Mouse (Mus musculus): ENCODE data around the gene Dok5. TPM values are rescaled to one million over a fixed set of nuclear protein-coding genes. Genes with fewer than 3 reads are reported as not detected.

Gene Dok5
- polyA plus RNA-seq, 1 experiment from 2014 or later = not detected

DNA sequence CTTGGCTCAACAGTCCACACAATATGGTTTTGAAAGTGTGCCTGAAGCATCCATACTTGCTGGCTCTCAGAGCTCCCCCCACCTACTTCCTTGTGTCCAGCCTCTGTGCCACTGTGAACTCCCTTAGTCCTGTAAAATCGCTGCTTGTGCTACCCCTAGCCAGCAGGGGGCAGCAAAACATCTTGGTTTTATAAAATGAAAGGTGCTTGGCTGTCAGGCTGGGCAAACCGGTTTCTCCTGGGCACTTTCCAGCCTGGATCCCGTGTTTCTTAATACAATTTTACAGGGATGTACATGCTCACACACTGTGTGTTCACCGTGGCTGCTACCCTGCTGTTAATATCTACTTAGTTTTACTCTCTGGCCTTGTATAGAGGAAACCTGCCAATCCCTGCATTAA lies 145.9 kb downstream of the Dok5 start:
- WGBS (ENCODE audit: missing documents) = 3% methylated on average over 4 of the region's 4 CpGs
- Histone ChIP-seq H3K79me2 (ENCODE audit: inconsistent target) (no peaks in the 10 kb centered on the region), H3K36me3 (ENCODE audit: inconsistent target) (no peaks in the 10 kb centered on the region), H3K4me3 (ENCODE audit: inconsistent target) (no peak overlapping the region), H3K27ac (no peak overlapping the region)

DNA sequence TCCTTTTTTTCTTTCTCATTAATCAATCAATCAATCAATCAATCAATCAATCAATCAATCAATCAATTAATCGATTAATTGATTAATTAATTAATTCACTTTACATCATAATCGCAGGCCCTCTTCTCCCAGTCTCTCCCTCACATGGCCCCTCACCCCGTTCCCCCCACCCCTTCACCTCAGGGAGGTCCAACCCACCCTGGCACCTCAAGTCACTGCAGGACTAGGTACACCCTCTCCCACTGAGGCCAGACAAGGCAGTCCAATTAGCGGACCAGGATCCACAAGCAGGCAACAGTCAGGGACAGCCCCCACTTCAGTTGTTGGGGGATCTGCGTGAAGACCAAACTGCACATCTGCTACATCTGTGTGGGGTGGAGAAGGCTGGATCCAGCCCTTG lies 146.3 kb downstream of the Dok5 start:
- Histone ChIP-seq H3K27ac (no peak overlapping the region), H3K36me3 (ENCODE audit: inconsistent target) (no peaks in the 10 kb centered on the region), H3K4me3 (ENCODE audit: inconsistent target) (no peak overlapping the region), H3K79me2 (ENCODE audit: inconsistent target) (no peaks in the 10 kb centered on the region)
- 57% methylated on average over 4 of the region's 5 CpGs for WGBS (ENCODE audit: missing documents)

DNA sequence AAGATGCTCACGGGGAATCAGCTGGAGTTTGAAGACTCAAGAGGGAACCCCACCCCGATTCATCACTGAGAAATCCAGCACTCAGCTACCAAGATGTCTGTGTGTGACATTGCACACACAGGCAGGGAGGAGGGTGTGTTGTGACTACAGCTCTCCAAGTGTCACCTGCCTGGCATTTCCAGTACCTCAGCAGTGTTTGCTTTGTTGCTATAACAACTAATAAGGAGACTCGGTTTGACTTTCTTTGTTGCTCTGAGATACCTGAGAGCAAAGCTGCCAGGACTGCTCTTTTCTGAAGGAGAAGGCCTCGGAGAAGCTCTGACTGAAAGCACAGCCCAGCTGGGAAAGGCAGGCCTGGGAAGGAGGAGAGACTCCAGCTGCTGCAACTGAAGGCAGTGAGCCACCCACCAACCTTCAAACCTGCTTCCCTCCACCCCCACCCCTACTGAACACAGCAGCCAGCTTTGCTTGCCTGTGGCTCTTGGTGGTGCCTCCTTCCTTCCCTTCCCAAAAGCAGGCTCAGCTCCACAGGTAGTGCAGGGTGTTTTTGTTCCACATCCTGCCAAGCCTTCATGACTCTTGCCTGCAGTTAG lies 152.7 kb downstream of the Dok5 start:
- H3K79me2 ChIP-seq (ENCODE audit: inconsistent target) = no peaks in the 10 kb centered on the region
- no peak overlapping the region for H3K4me3 ChIP-seq (ENCODE audit: inconsistent target)
- H3K36me3 ChIP-seq (ENCODE audit: inconsistent target) = no peaks in the 10 kb centered on the region
- no peak overlapping the region for H3K27ac ChIP-seq
- 74% methylated on average over 4 of the region's 4 CpGs for WGBS (ENCODE audit: missing documents)

DNA sequence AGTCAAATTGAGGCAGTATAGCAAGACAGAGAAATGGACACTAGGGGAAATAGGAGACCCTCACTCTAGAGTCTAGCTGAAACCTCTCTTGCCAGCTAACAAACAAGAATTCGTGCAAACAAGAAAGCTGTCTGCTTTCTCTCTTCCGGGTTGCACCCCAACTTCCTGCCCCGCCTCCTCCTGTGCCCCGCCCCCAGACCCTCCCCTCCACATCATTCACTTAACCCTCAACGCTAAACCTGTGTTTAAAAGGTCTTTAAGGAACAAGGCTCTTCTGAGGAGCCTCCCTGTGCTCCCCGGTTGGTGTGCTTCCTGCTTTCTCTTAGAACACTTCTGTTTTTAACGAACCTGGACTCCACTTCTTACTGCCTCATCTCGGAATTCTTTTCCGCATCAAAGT lies 156.4 kb downstream of the Dok5 start:
- 28% methylated on average over 9 of the region's 9 CpGs for WGBS (ENCODE audit: missing documents)

DNA sequence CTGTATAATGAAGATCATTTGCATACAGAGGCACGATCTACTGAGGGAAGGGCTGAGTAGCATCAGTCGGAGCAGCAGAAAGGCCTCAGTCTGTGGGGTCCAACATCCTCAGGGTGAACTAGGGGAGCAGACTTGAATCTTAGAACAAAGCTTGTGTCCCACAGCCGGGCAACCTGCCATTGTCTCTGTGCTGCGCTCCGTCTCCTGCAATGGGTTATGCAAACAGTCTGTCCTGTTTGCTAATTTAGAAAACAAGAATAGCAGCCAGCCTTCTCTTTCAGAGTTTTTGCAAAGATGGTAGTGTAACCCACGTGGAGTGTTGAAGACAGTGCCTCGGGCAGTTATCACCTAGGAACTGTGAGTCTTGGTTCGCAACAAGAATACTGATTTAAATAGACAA lies 163.5 kb downstream of the Dok5 start:
- H3K27ac ChIP-seq = no peak overlapping the region
- 86% methylated on average over 6 of the region's 8 CpGs for WGBS (ENCODE audit: missing documents)

More for the DNA sequence above, 156.4 kb downstream of the Dok5 start:
- Histone ChIP-seq H3K36me3 (ENCODE audit: inconsistent target) (no peaks in the 10 kb centered on the region), H3K27ac (no peak overlapping the region), H3K4me3 (ENCODE audit: inconsistent target) (no peak overlapping the region), H3K79me2 (ENCODE audit: inconsistent target) (no peaks in the 10 kb centered on the region)

DNA sequence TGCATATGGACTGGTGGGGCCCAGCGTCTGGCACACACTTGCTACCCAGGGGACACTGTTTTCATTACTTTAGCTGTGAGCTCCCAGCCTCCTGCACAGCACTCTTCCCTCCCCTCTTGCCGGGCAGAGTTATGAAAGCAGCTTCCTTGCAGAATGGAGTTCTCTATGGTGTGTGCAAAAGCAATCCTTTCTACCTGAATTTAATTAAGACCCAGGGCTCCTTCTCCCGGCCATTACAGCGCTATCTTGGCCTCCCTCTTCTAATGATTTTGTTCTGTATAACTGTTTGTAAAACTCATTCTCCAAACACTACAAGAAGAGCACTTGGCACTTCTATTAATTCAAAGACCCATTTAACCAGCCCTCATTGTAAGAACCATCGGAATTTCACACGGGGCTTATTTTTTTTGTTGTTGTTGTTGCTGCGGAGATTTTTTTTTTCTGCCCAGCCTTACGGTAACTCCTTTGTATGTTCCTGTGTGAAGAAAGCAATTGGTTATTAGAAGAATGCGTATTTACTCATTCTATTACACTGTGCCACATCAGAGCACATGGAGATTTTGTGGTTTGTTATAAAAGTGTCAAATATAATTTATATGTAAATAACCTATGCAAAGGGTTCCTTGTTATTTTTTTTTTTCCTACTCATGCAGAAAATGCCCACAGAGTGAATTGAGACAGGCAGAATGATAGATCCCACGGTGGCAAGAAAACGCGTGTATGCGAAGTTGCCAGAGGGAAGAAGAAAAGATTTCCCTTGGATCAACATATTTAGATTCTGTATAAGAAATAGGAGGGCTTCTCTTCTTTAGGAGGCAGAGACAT lies 170.8 kb downstream of the Dok5 start:
- Histone ChIP-seq H3K4me3 (ENCODE audit: inconsistent target) (no peak overlapping the region), H3K79me2 (ENCODE audit: inconsistent target) (no peaks in the 10 kb centered on the region), H3K27ac (no peak overlapping the region), H3K36me3 (ENCODE audit: inconsistent target) (no peaks in the 10 kb centered on the region)
- WGBS (ENCODE audit: missing documents) = 83% methylated on average over 13 of the region's 13 CpGs

More for the DNA sequence above, 163.5 kb downstream of the Dok5 start:
- H3K79me2 ChIP-seq (ENCODE audit: inconsistent target) = no peaks in the 10 kb centered on the region
- H3K4me3 ChIP-seq (ENCODE audit: inconsistent target) = no peak overlapping the region
- H3K36me3 ChIP-seq (ENCODE audit: inconsistent target) = no peaks in the 10 kb centered on the region

GRCm38 (mm10) chr2:170903029-170903306 lies 171.4 kb downstream of the Dok5 start:
- H3K4me3 ChIP-seq (ENCODE audit: inconsistent target) = no peak overlapping the region
- H3K27ac ChIP-seq = no peak overlapping the region
- WGBS (ENCODE audit: missing documents) = 88% methylated on average over 7 of the region's 7 CpGs
- H3K36me3 ChIP-seq (ENCODE audit: inconsistent target) = no peaks in the 10 kb centered on the region
- H3K79me2 ChIP-seq (ENCODE audit: inconsistent target) = no peaks in the 10 kb centered on the region

GRCm38 (mm10) chr2:170903367-170903766 lies 171.8 kb downstream of the Dok5 start:
- Histone ChIP-seq H3K79me2 (ENCODE audit: inconsistent target) (no peaks in the 10 kb centered on the region), H3K4me3 (ENCODE audit: inconsistent target) (no peak overlapping the region), H3K36me3 (ENCODE audit: inconsistent target) (no peaks in the 10 kb centered on the region), H3K27ac (no peak overlapping the region)
- 91% methylated on average over 9 of the region's 9 CpGs for WGBS (ENCODE audit: missing documents)

- 56% methylated on average over 13 of the region's 13 CpGs for WGBS (ENCODE audit: missing documents)
- H3K79me2 ChIP-seq (ENCODE audit: inconsistent target) = no peaks in the 10 kb centered on the region
- no peak overlapping the region for H3K27ac ChIP-seq
- H3K36me3 ChIP-seq (ENCODE audit: inconsistent target) = no peaks in the 10 kb centered on the region
- H3K4me3 ChIP-seq (ENCODE audit: inconsistent target) = no peak overlapping the region
Observed at GRCm38 (mm10) chr2:170912589-170913223, 181.1 kb downstream of the Dok5 start.

DNA sequence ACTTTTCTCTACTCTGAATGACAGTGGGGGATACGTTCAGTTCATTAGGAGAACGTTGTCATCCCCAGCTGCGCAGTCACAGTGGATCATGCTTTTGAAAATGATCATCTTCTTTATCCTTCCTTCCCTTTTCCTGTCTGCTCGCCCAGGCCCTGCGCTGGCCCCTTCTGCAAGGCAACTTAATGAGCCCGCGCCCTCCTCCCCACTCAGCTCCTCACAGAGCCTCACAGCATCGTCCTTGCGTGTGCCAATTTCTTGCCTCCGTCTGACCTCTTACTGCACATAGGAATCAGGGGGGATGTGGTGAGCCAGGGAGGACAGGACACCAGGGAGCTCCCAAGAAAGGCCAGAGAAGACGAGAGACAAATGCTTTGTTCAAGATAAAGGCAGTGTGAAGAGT lies 182.3 kb downstream of the Dok5 start:
- no peak overlapping the region for H3K4me3 ChIP-seq (ENCODE audit: inconsistent target)
- 93% methylated on average over 11 of the region's 11 CpGs for WGBS (ENCODE audit: missing documents)

DNA sequence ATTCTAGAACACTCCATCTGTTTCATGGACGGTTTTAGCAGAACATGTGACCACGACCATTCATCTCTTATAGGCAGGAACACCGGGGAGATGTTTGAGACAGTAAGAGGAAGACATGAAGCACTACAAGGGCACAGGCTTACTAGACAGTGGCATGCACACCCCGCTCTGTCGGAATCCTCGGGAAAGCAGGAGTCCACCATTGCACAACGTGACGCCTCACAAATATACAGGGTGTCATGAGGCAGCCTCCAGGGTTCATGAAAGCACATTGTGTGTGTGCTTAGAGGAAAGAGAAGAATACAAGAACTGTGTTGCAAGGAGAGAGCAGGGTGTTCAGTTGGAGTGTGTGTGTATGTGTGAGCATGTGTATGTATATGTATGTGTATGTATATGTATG lies 184.0 kb downstream of the Dok5 start:
- Histone ChIP-seq H3K4me3 (ENCODE audit: inconsistent target) (no peak overlapping the region), H3K27ac (no peak overlapping the region), H3K36me3 (ENCODE audit: inconsistent target) (no peaks in the 10 kb centered on the region), H3K79me2 (ENCODE audit: inconsistent target) (no peaks in the 10 kb centered on the region)
- 86% methylated on average over 8 of the region's 8 CpGs for WGBS (ENCODE audit: missing documents)

More for the DNA sequence above, 182.3 kb downstream of the Dok5 start:
- H3K79me2 ChIP-seq (ENCODE audit: inconsistent target) = no peaks in the 10 kb centered on the region
- H3K27ac ChIP-seq = no peak overlapping the region
- H3K36me3 ChIP-seq (ENCODE audit: inconsistent target) = no peaks in the 10 kb centered on the region

- no peak overlapping the region for H3K27ac ChIP-seq
- H3K36me3 ChIP-seq (ENCODE audit: inconsistent target) = no peaks in the 10 kb centered on the region
- H3K4me3 ChIP-seq (ENCODE audit: inconsistent target) = no peak overlapping the region
- 78% methylated on average over 3 of the region's 3 CpGs for WGBS (ENCODE audit: missing documents)
- H3K79me2 ChIP-seq (ENCODE audit: inconsistent target) = no peaks in the 10 kb centered on the region
Observed at GRCm38 (mm10) chr2:170922260-170922659, 190.7 kb downstream of the Dok5 start.

DNA sequence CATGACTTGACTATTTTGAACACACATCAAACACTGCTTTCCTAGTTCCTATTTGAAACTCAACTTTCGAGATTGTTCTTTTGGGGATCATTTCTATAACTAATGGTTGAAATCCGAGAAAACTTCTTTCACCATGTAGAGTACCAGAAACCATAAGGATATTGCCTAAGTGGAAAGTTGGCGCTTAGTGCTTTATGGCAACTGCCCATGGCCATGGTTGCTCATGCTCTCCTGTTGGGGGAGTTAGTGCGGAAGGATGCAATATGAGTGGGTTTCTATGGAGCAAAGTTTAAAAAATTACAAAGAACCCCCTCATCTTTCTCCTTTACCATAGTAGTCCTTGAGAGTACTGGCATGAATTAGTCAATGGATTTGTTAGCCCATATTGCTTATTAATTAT lies 192.5 kb downstream of the Dok5 start:
- no peak overlapping the region for H3K27ac ChIP-seq
- H3K4me3 ChIP-seq (ENCODE audit: inconsistent target) = no peak overlapping the region
- H3K79me2 ChIP-seq (ENCODE audit: inconsistent target) = no peaks in the 10 kb centered on the region
- 89% methylated on average over 4 of the region's 4 CpGs for WGBS (ENCODE audit: missing documents)
- no peaks in the 10 kb centered on the region for H3K36me3 ChIP-seq (ENCODE audit: inconsistent target)

DNA sequence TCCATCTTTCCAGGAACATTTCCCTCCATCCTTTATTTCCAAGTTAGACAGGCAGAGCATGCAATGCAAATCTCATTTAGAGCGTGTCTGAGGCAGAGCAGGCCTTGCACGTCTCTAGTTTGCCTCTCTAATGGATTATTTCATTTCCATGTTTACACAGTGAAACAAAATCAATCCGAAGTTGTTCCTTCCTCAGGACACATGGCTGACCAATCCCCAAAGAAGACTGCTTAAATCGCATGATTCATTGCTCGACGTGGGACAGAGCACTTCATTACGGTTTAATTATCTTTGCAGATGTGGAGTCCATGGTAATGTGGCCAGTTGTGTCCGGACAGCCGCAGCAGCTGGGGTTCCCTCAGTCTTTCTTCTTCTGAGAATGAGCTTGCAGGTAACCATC lies 194.6 kb downstream of the Dok5 start:
- H3K4me3 ChIP-seq (ENCODE audit: inconsistent target) = no peak overlapping the region
- WGBS (ENCODE audit: missing documents) = 96% methylated on average over 9 of the region's 9 CpGs
- H3K27ac ChIP-seq = no peak overlapping the region
- H3K79me2 ChIP-seq (ENCODE audit: inconsistent target) = no peaks in the 10 kb centered on the region
- H3K36me3 ChIP-seq (ENCODE audit: inconsistent target) = no peaks in the 10 kb centered on the region
